Mouse (Mus musculus): ENCODE data around the gene Rcl1. TPM values are rescaled to one million over a fixed set of nuclear protein-coding genes. Genes with fewer than 3 reads are reported as not detected.

The Rcl1 gene
- polyA plus RNA-seq, 1 experiment, result 15.5 TPM

DNA sequence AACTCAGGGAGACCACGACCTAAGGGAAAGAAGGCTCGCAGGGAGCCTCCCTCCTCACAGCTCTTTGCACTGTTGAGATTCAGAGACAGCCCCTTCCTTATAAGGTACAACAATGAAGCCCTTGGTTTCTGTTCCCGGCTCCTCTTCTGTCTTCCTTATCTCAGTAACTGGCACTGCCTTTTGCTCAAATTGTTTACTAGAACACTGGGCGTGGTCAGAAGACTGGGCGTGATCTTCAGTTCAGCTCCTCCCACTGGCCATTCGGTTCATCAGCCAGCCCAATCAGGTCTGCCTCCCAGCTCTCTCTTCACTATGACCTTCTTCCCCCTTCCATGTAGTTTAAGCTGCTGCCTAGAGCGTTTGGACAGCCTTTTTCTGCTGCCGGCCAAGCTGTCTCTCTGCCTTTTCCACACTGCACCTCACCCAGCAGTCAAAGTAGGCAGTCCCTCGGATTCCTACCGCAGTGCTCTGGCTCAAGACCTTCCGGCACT lies 34.1 kb upstream of the Rcl1 start:
- H3K4me3 ChIP-seq (replicated peaks), result peak overlapping the region; percentile 92
- H3K9me3 ChIP-seq, result no peaks in the 10 kb centered on the region
- H3K4me1 ChIP-seq, result peaks cover 62% of the 10 kb centered on the region
- TF ChIP-seq GATA1 (IDR thresholded peaks at IDR 0.05; ENCODE audit: borderline replicate concordance, low read length) (no peak), FLI1 (IDR thresholded peaks at IDR 0.05; ENCODE audit: low read length) (no peak)
- no peaks in the 10 kb centered on the region for H3K27me3 ChIP-seq (replicated peaks)
- H3K36me3 ChIP-seq (replicated peaks; ENCODE audit: low read length), result peaks cover 7% of the 10 kb centered on the region

DNA sequence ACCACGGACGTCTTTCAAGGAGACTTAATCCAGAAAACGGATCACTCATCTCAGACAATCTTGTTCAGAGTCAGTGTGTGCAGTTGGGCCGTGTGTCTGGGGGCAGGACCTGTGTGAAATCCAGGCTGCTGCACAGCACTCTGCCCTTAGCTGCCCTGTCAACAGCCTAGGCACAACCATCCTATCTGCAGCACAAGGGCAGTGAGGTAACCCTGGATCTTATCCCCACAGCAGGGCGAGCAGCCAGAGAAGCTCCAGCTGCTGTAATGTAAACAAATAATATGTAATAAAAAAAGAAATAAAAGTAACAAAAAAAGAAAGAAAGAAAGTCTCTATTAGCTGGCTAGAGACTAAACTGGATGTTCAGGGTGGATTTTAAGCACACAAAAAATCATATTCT lies 32.0 kb upstream of the Rcl1 start:
- Histone ChIP-seq H3K4me1 (peaks cover 46% of the 10 kb centered on the region), H3K36me3 (replicated peaks; ENCODE audit: low read length) (peaks cover 9% of the 10 kb centered on the region), H3K27me3 (replicated peaks) (no peaks in the 10 kb centered on the region), H3K9me3 (no peaks in the 10 kb centered on the region), H3K4me3 (replicated peaks) (peak overlapping the region; percentile 46)
- no peak for TF ChIP-seq GATA1 (IDR thresholded peaks at IDR 0.05; ENCODE audit: borderline replicate concordance, low read length)
- TF ChIP-seq FLI1 (IDR thresholded peaks at IDR 0.05; ENCODE audit: low read length), result no peak

DNA sequence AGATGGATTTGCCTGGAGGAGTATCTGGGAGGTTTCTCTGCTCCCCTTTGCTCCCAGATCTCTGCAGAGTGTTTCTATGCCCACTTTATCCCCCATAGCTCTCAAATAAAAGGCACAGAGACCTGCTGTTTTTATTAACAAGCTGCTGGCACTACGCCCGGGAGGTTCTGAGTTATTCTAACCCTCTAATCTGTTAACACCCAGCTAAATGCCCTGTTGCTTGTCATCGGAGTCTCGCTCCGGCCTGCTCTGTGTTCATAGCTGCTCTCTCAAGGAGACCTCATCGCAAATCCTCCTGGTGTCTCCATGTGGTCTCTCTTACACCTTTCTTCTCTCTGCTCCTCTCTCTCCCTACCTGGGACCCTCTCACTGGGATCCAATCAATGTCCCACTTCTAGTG lies 26.4 kb upstream of the Rcl1 start:
- no peak overlapping the region for H3K4me3 ChIP-seq (replicated peaks)
- peaks cover 14% of the 10 kb centered on the region for H3K4me1 ChIP-seq
- H3K36me3 ChIP-seq (replicated peaks; ENCODE audit: low read length), result peaks cover 2% of the 10 kb centered on the region
- H3K9me3 ChIP-seq, result no peaks in the 10 kb centered on the region
- TF ChIP-seq GATA1 (IDR thresholded peaks at IDR 0.05; ENCODE audit: borderline replicate concordance, low read length) (no peak), FLI1 (IDR thresholded peaks at IDR 0.05; ENCODE audit: low read length) (no peak)
- no peaks in the 10 kb centered on the region for H3K27me3 ChIP-seq (replicated peaks)

DNA sequence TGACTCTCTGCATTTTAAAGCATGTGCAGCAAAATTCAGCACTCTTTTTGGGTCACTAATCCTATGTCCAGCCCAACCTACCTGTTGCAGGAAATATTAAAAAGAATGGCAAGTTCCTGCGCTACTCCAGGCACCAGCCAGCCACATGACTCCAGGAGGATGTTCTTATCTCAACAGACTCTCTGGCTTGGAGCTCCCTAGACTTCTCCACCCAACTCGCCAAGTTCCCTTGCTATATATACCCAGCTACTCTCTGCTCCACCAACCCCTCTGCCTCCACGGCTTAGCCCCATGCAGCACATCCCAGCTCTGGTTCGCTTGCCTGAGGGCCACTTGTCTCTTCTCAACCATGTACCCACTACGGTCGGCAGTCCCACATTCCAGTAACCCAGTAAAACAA lies 12.5 kb upstream of the Rcl1 start:
- no peaks in the 10 kb centered on the region for H3K27me3 ChIP-seq (replicated peaks)
- TF ChIP-seq FLI1 (IDR thresholded peaks at IDR 0.05; ENCODE audit: low read length) (no peak), GATA1 (IDR thresholded peaks at IDR 0.05; ENCODE audit: borderline replicate concordance, low read length) (no peak)
- no peak overlapping the region for H3K4me3 ChIP-seq (replicated peaks)
- H3K36me3 ChIP-seq (replicated peaks; ENCODE audit: low read length), result no peaks in the 10 kb centered on the region
- no peaks in the 10 kb centered on the region for H3K9me3 ChIP-seq
- H3K4me1 ChIP-seq, result peaks cover 12% of the 10 kb centered on the region

DNA sequence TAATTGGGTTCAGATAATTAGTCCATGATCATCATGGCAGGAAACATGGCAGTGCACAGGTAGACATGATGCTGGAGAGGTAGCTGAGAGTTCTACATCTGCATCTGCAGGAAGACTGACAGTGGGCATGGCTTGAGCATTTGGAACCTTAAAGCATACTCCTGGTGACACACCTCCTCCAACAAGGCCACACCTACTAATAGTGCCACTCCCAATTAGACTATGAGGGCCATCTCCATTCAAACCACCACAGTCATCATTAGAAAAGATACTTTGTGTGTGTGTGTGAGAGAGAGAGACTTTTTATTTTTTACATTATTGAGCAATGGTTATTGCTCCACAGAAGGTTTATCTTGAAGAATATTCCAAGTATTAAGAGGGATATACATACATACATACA lies 9.0 kb upstream of the Rcl1 start:
- Histone ChIP-seq H3K9me3 (no peaks in the 10 kb centered on the region), H3K4me1 (peaks cover 9% of the 10 kb centered on the region), H3K4me3 (replicated peaks) (no peak overlapping the region), H3K27me3 (replicated peaks) (no peaks in the 10 kb centered on the region), H3K36me3 (replicated peaks; ENCODE audit: low read length) (no peaks in the 10 kb centered on the region)
- TF ChIP-seq FLI1 (IDR thresholded peaks at IDR 0.05; ENCODE audit: low read length), result no peak
- no peak for TF ChIP-seq GATA1 (IDR thresholded peaks at IDR 0.05; ENCODE audit: borderline replicate concordance, low read length)

DNA sequence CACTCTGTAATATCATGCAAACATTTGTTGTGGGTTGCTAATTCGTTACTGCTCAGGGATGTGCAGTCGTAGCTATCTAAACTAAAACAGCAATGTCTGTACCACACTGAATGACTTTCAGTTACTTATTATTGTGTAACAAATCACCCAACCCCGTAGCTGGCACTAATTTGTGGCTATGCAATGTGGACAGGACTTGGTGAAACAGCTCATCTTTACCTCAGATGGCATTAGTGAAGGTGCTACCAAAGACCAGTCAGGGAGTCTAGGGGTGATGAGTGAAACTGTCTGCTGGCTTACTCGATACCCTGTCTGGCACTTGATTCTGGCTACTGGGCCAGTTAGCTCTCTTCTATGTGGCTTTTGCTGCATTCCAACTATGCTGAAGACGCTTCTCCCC lies 2.1 kb upstream of the Rcl1 start:
- Histone ChIP-seq H3K9me3 (no peaks in the 10 kb centered on the region), H3K36me3 (replicated peaks; ENCODE audit: low read length) (peaks cover 5% of the 10 kb centered on the region), H3K27me3 (replicated peaks) (no peaks in the 10 kb centered on the region), H3K4me1 (peaks cover 37% of the 10 kb centered on the region), H3K4me3 (replicated peaks) (no peak overlapping the region)
- TF ChIP-seq FLI1 (IDR thresholded peaks at IDR 0.05; ENCODE audit: low read length) (no peak), GATA1 (IDR thresholded peaks at IDR 0.05; ENCODE audit: borderline replicate concordance, low read length) (no peak)

DNA sequence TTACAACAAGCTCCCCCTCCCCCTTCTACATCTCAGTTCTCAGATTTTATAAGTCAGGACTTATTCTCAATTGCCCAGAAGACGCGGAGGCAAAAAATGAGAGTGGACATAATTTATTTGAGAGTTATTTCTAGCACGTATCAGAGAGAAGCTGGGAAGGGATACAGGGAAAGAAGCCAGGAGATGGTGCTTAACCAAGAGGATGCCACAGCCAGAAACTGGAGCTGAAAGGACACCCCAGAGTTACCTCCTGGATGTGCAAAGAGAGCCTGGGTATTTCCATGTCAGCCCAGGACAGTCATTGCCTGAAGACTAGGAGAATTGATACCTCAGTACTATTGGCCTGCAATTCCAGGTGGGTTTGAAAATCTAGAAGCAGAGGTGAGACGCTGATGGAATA lies 1.6 kb upstream of the Rcl1 start:
- Histone ChIP-seq H3K4me1 (peaks cover 42% of the 10 kb centered on the region), H3K4me3 (replicated peaks) (no peak overlapping the region), H3K36me3 (replicated peaks; ENCODE audit: low read length) (peaks cover 10% of the 10 kb centered on the region), H3K9me3 (no peaks in the 10 kb centered on the region), H3K27me3 (replicated peaks) (no peaks in the 10 kb centered on the region)
- no peak for TF ChIP-seq GATA1 (IDR thresholded peaks at IDR 0.05; ENCODE audit: borderline replicate concordance, low read length)
- TF ChIP-seq FLI1 (IDR thresholded peaks at IDR 0.05; ENCODE audit: low read length), result no peak

DNA sequence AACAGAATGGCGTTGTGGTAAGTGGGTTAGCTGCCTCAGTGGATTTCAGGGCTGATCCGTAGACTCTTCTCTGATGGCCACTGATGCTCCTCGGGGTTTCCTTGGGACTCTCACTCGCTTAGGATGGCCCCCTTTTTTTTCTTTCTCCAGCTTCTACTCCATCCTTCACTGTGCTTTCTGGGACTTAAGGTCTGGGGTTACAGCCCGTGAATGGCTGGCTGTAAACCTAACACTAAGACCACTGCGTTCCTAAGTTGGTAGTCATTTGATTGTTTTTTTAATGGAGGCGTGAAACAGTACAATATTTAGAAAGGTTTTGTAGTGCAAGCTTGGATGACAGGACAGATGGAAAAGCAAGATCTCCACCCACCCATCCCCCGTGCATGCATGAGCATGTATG lies 914 bp upstream of the Rcl1 start:
- Histone ChIP-seq H3K4me1 (peaks cover 47% of the 10 kb centered on the region), H3K4me3 (replicated peaks) (peak overlapping the region; percentile 99), H3K36me3 (replicated peaks; ENCODE audit: low read length) (peaks cover 12% of the 10 kb centered on the region), H3K9me3 (no peaks in the 10 kb centered on the region), H3K27me3 (replicated peaks) (no peaks in the 10 kb centered on the region)
- TF ChIP-seq FLI1 (IDR thresholded peaks at IDR 0.05; ENCODE audit: low read length) (no peak), GATA1 (IDR thresholded peaks at IDR 0.05; ENCODE audit: borderline replicate concordance, low read length) (no peak)

DNA sequence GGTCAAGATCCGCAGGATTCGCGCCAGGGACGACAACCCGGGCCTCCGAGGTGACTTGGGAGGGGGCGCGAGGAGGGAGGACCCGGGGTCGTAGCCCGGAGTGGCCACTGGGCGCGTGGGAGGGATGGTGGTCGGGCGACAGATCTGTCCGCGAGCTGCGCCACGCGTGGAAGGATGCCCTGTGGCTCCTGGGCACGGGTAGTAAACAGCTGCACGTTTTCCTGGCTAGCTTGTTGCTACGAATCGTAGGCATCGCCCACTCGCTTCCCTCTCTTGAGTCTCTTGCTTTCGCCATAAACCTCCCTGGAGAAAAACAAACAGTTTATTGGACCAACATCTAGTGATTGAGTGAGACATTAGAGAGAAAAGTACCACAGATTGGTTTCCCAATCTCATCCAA lies 416 bp downstream of the Rcl1 start:
- Histone ChIP-seq H3K9me3 (no peaks in the 10 kb centered on the region), H3K4me3 (replicated peaks) (peak overlapping the region; percentile 99), H3K27me3 (replicated peaks) (no peaks in the 10 kb centered on the region), H3K4me1 (peaks cover 55% of the 10 kb centered on the region), H3K36me3 (replicated peaks; ENCODE audit: low read length) (peaks cover 21% of the 10 kb centered on the region)
- TF ChIP-seq GATA1 (IDR thresholded peaks at IDR 0.05; ENCODE audit: borderline replicate concordance, low read length) (no peak), FLI1 (IDR thresholded peaks at IDR 0.05; ENCODE audit: low read length) (no peak)

DNA sequence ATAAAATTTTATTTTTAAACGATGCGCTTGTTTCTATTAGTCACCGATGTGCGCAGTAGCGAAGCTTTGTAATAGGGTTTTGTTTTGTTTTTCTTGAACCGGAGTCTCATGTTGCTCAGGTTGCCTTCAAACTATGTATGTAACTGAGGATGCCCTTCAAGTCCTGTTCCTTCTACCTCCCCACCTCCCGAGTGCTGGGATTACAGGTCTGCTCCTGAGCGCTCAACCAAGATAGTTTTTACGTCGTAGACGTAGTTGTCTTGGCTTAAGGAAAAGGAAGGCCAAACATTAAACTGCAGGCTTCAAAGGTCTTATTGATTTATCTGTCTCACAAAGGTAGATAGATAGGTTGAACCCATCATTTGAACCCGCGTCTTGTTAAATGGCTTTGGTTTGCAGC lies 923 bp downstream of the Rcl1 start:
- peaks cover 26% of the 10 kb centered on the region for H3K36me3 ChIP-seq (replicated peaks; ENCODE audit: low read length)
- TF ChIP-seq FLI1 (IDR thresholded peaks at IDR 0.05; ENCODE audit: low read length) (no peak), GATA1 (IDR thresholded peaks at IDR 0.05; ENCODE audit: borderline replicate concordance, low read length) (no peak)

DNA sequence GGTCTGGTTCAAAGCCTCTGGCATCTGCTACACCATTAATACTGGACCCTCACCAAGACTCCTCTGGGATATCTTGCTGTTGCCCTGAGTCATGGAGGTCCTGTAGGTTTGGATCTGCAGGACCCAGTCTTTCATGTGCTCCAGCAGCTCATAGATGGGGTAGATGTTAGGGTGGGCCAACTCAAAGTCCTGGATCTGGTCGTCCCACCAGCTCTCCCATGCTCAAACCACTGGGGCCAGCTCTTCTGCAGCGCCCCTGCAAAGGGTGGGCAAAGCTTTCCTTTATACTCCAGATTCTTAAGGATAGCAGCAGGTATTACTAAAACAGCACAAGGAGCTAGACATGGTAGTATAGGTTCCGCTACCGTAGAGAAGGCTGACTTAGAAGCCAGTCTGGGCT lies 4.6 kb downstream of the Rcl1 start:
- no peaks in the 10 kb centered on the region for H3K27me3 ChIP-seq (replicated peaks)
- TF ChIP-seq FLI1 (IDR thresholded peaks at IDR 0.05; ENCODE audit: low read length), result no peak
- TF ChIP-seq GATA1 (IDR thresholded peaks at IDR 0.05; ENCODE audit: borderline replicate concordance, low read length), result no peak
- H3K9me3 ChIP-seq, result no peaks in the 10 kb centered on the region
- H3K4me1 ChIP-seq, result peaks cover 41% of the 10 kb centered on the region
- H3K4me3 ChIP-seq (replicated peaks), result no peak overlapping the region
- H3K36me3 ChIP-seq (replicated peaks; ENCODE audit: low read length), result peaks cover 39% of the 10 kb centered on the region

More for the DNA sequence above, 923 bp downstream of the Rcl1 start:
- Histone ChIP-seq H3K27me3 (replicated peaks) (no peaks in the 10 kb centered on the region), H3K4me1 (peaks cover 60% of the 10 kb centered on the region), H3K9me3 (no peaks in the 10 kb centered on the region), H3K4me3 (replicated peaks) (peak overlapping the region; percentile 99)

All from megakaryocyte, embryonic 14.5 days (primary cell).